ENCODE assay signal across 31 mouse cellular contexts in genomic region chr10:21651388-21651787, GRCm38 (mm10). TPM values are rescaled to one million over a fixed set of nuclear protein-coding genes. Genes with fewer than 3 reads are reported as not detected.
DNase-seq lines count a peak whose midpoint lies in the region; ATAC-seq and TF ChIP-seq lines count a peak whose summit lies in the region.
"Had no signal": no experiment of that assay in that cellular context is flagged by ENCODE, and none has a peak within 500 bp of the region (broad histone marks: within the 10 kb centered on the region; RNA-seq: fewer than 3 reads in every experiment).

No protein-coding gene starts in this region.

- no peaks in the 10 kb centered on the region for H3K79me2 ChIP-seq in heart, adult 2 months (replicated peaks; ENCODE audit: control insufficient read depth, insufficient read depth, low read length)

- ATAC-seq in midbrain, embryonic 11.5 days (ENCODE audit: low FRiP score) = no peak
- ATAC-seq in midbrain, embryonic 14.5 days (ENCODE audit: low FRiP score, low TSS enrichment) = no peak
- peak; percentile 60; the same call in 1 of the 2 replicates for ATAC-seq in heart, postnatal 0 days (ENCODE audit: insufficient read depth, low read depth)
- ATAC-seq: CD4-positive, CD25-positive, alpha-beta regulatory T cell, adult 4 months; forebrain, postnatal 0 days; hindbrain, postnatal 0 days had no signal

- H3K9ac ChIP-seq in heart, adult 2 months (ENCODE audit: low read depth, low read length) = no peak overlapping the region
- H3K9ac ChIP-seq in midbrain, embryonic 11.5 days (ENCODE audit: low read length) = no peak overlapping the region
- H3K9ac ChIP-seq in midbrain, embryonic 14.5 days (replicated peaks; ENCODE audit: low read length) = no peak overlapping the region
- no peak overlapping the region for H3K9ac ChIP-seq in heart, postnatal 0 days (replicated peaks; ENCODE audit: low read depth, low read length)
- H3K9ac ChIP-seq: embryonic facial prominence, embryonic 12.5 days; forebrain, postnatal 0 days; kidney, embryonic 15.5 days; liver, embryonic 15.5 days; lung, embryonic 15.5 days; stomach, embryonic 15.5 days had no signal

- peak overlapping the region; percentile 56 for H3K27ac ChIP-seq in heart, adult 2 months
- no peak overlapping the region for H3K27ac ChIP-seq in midbrain, embryonic 11.5 days (ENCODE audit: low read depth, low read length)
- no peak overlapping the region for H3K27ac ChIP-seq in midbrain, embryonic 14.5 days (replicated peaks; ENCODE audit: low read depth, low read length)
- H3K27ac ChIP-seq in heart, postnatal 0 days (ENCODE audit: low read depth) = no peak overlapping the region; the same call in 1 of the 2 replicates
- H3K27ac ChIP-seq: embryonic facial prominence, embryonic 12.5 days; hindbrain, postnatal 0 days; kidney, embryonic 15.5 days; limb, embryonic 10.5 days; liver, embryonic 15.5 days; lung, embryonic 15.5 days; midbrain, embryonic 10.5 days; stomach, embryonic 15.5 days had no signal

- intact Hi-C loops in heart, adult 2 months (cut with DNase I) = no loop called here
- intact Hi-C loops in heart, postnatal 14 days (cut with DNase I) = no loop called here

- TF ChIP-seq CTCF in heart, adult 2 months (IDR thresholded peaks at IDR 0.05) = no peak
- no peak for TF ChIP-seq CTCF in heart, postnatal 0 days (IDR thresholded peaks at IDR 0.05; ENCODE audit: low read depth)

- no peak overlapping the region for H3K4me2 ChIP-seq in midbrain, embryonic 11.5 days
- H3K4me2 ChIP-seq in midbrain, embryonic 14.5 days (ENCODE audit: low read length) = no peak overlapping the region
- H3K4me2 ChIP-seq in heart, postnatal 0 days (ENCODE audit: low read depth, low read length) = peak overlapping the region; percentile 20; the same call in 1 of the 2 replicates
- H3K4me2 ChIP-seq: embryonic facial prominence, embryonic 12.5 days; kidney, embryonic 15.5 days; liver, embryonic 15.5 days; lung, embryonic 15.5 days; stomach, embryonic 15.5 days had no signal

- H3K9me3 ChIP-seq in midbrain, embryonic 11.5 days (ENCODE audit: control insufficient read depth, low read length) = no peaks in the 10 kb centered on the region
- no peaks in the 10 kb centered on the region for H3K9me3 ChIP-seq in midbrain, embryonic 14.5 days (ENCODE audit: control insufficient read depth, low read length)
- 0 out of 2 replicates have a peak, but pooled peaks cover 7% of the 10 kb centered on the region for H3K9me3 ChIP-seq in heart, postnatal 0 days (replicated peaks; ENCODE audit: control insufficient read depth, low read length)
- H3K9me3 ChIP-seq: kidney, embryonic 15.5 days; limb, embryonic 10.5 days; liver, embryonic 15.5 days; lung, embryonic 15.5 days; stomach, embryonic 15.5 days had no signal

- TF ChIP-seq EP300 in heart, adult 2 months (IDR thresholded peaks at IDR 0.05; ENCODE audit: insufficient read depth, low read depth, low read length) = no peak
- no peak for TF ChIP-seq EP300 in heart, postnatal 0 days (IDR thresholded peaks at IDR 0.05; ENCODE audit: low read depth)

- DNase-seq in heart, adult 2 months = no peak
- DNase-seq in heart, postnatal 14 days = no peak
- DNase-seq in midbrain, embryonic 11.5 days (ENCODE audit: low spot score, missing footprints) = peak; percentile 21
- DNase-seq in midbrain, embryonic 14.5 days = no peak
- peak; percentile 71 for DNase-seq in heart, postnatal 0 days (ENCODE audit: low spot score)
- no peak for DNase-seq in thymus, postnatal 4 days
- no peak for DNase-seq in kidney, postnatal 10 days
- DNase-seq: adrenal gland, postnatal 25 days; cerebellum, adult 11 months; cerebellum, postnatal 10 days; forebrain, postnatal 0 days; kidney, adult 11 months; kidney, postnatal 4 days; layer of hippocampus, adult 9-11 months; liver; lung, postnatal 4 days; thymus, adult 18-20 months had no signal

- H3K27me3 ChIP-seq in heart, adult 2 months (ENCODE audit: control insufficient read depth, insufficient read depth, low read length) = no peaks in the 10 kb centered on the region
- no peaks in the 10 kb centered on the region for H3K27me3 ChIP-seq in midbrain, embryonic 11.5 days (ENCODE audit: control insufficient read depth, insufficient read depth, low read length)
- no peaks in the 10 kb centered on the region for H3K27me3 ChIP-seq in midbrain, embryonic 14.5 days (ENCODE audit: control insufficient read depth, insufficient read depth, low read length)
- H3K27me3 ChIP-seq in heart, postnatal 0 days (ENCODE audit: control insufficient read depth, insufficient read depth, low read length) = no peaks in the 10 kb centered on the region
- H3K27me3 ChIP-seq: embryonic facial prominence, embryonic 12.5 days; kidney, embryonic 15.5 days; liver, embryonic 15.5 days; lung, embryonic 15.5 days; stomach, embryonic 15.5 days had no signal

- no peak for TF ChIP-seq POLR2A in heart, adult 2 months (IDR thresholded peaks at IDR 0.05; ENCODE audit: insufficient read depth, low read depth, low read length)

- no peaks in the 10 kb centered on the region; the same call in 1 of the 2 replicates for H3K4me1 ChIP-seq in heart, adult 2 months (ENCODE audit: control insufficient read depth, insufficient read depth, low read length)
- no peaks in the 10 kb centered on the region for H3K4me1 ChIP-seq in midbrain, embryonic 11.5 days (ENCODE audit: control insufficient read depth, insufficient read depth, low read length)
- H3K4me1 ChIP-seq in midbrain, embryonic 14.5 days (ENCODE audit: control insufficient read depth, insufficient read depth, low read length) = no peaks in the 10 kb centered on the region
- H3K4me1 ChIP-seq in heart, postnatal 0 days (ENCODE audit: control insufficient read depth, insufficient read depth) = peaks cover 5% of the 10 kb centered on the region; the same call in 1 of the 2 replicates
- H3K4me1 ChIP-seq: embryonic facial prominence, embryonic 12.5 days; kidney, embryonic 15.5 days; limb, embryonic 10.5 days; liver, embryonic 15.5 days; lung, embryonic 15.5 days; midbrain, embryonic 10.5 days; stomach, embryonic 15.5 days had no signal

- WGBS in heart, adult 2 months = 65% methylated on average over 4 of the region's 4 CpGs
- WGBS in midbrain, embryonic 11.5 days = 91% methylated on average over 4 of the region's 4 CpGs
- WGBS in midbrain, embryonic 14.5 days = 89% methylated on average over 4 of the region's 4 CpGs
- 55% methylated on average over 4 of the region's 4 CpGs for WGBS in heart, postnatal 0 days

- H3K4me3 ChIP-seq in heart, adult 2 months = no peak overlapping the region; the same call in 1 of the 2 replicates
- H3K4me3 ChIP-seq in midbrain, embryonic 11.5 days (ENCODE audit: low read depth, low read length) = no peak overlapping the region
- no peak overlapping the region for H3K4me3 ChIP-seq in midbrain, embryonic 14.5 days (replicated peaks; ENCODE audit: low read depth, low read length)
- no peak overlapping the region for H3K4me3 ChIP-seq in heart, postnatal 0 days (ENCODE audit: low read depth, low read length)
- H3K4me3 ChIP-seq: embryonic facial prominence, embryonic 12.5 days; kidney, embryonic 15.5 days; limb, embryonic 10.5 days; liver, embryonic 15.5 days; lung, embryonic 15.5 days; midbrain, embryonic 10.5 days; stomach, embryonic 15.5 days had no signal

- no peaks in the 10 kb centered on the region for H3K36me3 ChIP-seq in heart, adult 2 months (ENCODE audit: control insufficient read depth, insufficient read depth, low read length)
- H3K36me3 ChIP-seq in midbrain, embryonic 11.5 days (ENCODE audit: control insufficient read depth, insufficient read depth, low read length) = no peaks in the 10 kb centered on the region
- H3K36me3 ChIP-seq in midbrain, embryonic 14.5 days (ENCODE audit: control insufficient read depth, insufficient read depth, low read length) = no peaks in the 10 kb centered on the region
- no peaks in the 10 kb centered on the region for H3K36me3 ChIP-seq in heart, postnatal 0 days (replicated peaks; ENCODE audit: control insufficient read depth, insufficient read depth, low read length)
- H3K36me3 ChIP-seq: embryonic facial prominence, embryonic 12.5 days; kidney, embryonic 15.5 days; limb, embryonic 10.5 days; liver, embryonic 15.5 days; lung, embryonic 15.5 days; midbrain, embryonic 10.5 days; stomach, embryonic 15.5 days had no signal

RNA-seq across cellular contexts. Expression of gene 1700020N01Rik, which starts 58.4 kb away (rescaled TPM):
- total RNA-seq in heart, adult 2 months (2021) = not detected
- not detected in 2 replicates for polyA plus RNA-seq in heart, adult 2 months (2012; rRNA removed)
- not detected for total RNA-seq in heart, postnatal 14 days (2021)
- not detected in 2 replicates for polyA plus RNA-seq in midbrain, embryonic 11.5 days (2014; fragmentation: Nextera tagmentation; extraction: Ambion mirVana)
- polyA plus RNA-seq in midbrain, embryonic 14.5 days (2014; fragmentation: Nextera tagmentation; extraction: Ambion mirVana) = not detected in 2 replicates
- total RNA-seq in heart, postnatal 0 days (2014; rRNA removed; ENCODE audit: low replicate concordance) = not detected in 2 replicates
- not detected in 2 replicates for polyA plus RNA-seq in heart, postnatal 0 days (2015; fragmentation: Nextera tagmentation; extraction: Ambion mirVana)
- total RNA-seq: forebrain, postnatal 0 days; gastrocnemius, adult 18-20 months; gastrocnemius, postnatal 4 days; hindbrain, postnatal 0 days; neutrophil, adult 5-6 weeks had no signal
- polyA plus RNA-seq: CD4-positive, CD25-positive, alpha-beta regulatory T cell, adult 4 months; embryonic facial prominence, embryonic 12.5 days; forebrain, embryonic 11.5 days; forebrain, postnatal 0 days; hindbrain, embryonic 11.5 days; hindbrain, postnatal 0 days; kidney, embryonic 15.5 days; limb, embryonic 10.5 days; liver, embryonic 15.5 days; lung, embryonic 15.5 days; midbrain, embryonic 10.5 days; stomach, embryonic 15.5 days had no signal

Comparison
In these comparisons a context has a peak if more than half of its experiments do, and no peak if none do; other contexts are left out.
1. DNase-seq: peak in midbrain, embryonic 11.5 days (single experiment) and heart, postnatal 0 days (single experiment); none in heart, adult 2 months (0 of 2), heart, postnatal 14 days (0 of 2), midbrain, embryonic 14.5 days (single experiment), thymus, postnatal 4 days (single experiment) and kidney, postnatal 10 days (single experiment).